Mouse (Mus musculus) ovary, postnatal 14 days (tissue): ENCODE data around the gene Ggt1.

Source experiments
- DNase-seq: peaks from one replicate; pipeline ENCODE4 v3.0.0; 2022; ENCODE audit warnings: low spot score

Ggt1 gene

GRCm38 (mm10) chr10:75573965-75574364 lies 12.6 kb downstream of the Ggt1 start:
- DNase-seq = no peak

- DNase-seq = no peak
These were observed 17.7 kb downstream of the Ggt1 start for GRCm38 (mm10) chr10:75579129-75579528.

GRCm38 (mm10) chr10:75585876-75586552 lies 24.6 kb downstream of the Ggt1 start:
- peak; percentile 90 for DNase-seq

GRCm38 (mm10) chr10:75586553-75586879 lies 25.1 kb downstream of the Ggt1 start:
- DNase-seq = no peak

GRCm38 (mm10) chr10:75587781-75588180 lies 26.4 kb downstream of the Ggt1 start:
- DNase-seq = no peak

GRCm38 (mm10) chr10:75588336-75588735 lies 26.9 kb downstream of the Ggt1 start:
- peak; percentile 31 for DNase-seq

- peak; percentile 54 for DNase-seq
These were observed 27.7 kb downstream of the Ggt1 start, which contains the start of gene Ggt5 for GRCm38 (mm10) chr10:75589129-75589528. Gene Ggt5, plus strand, starts transcription at chr10:75589340.

GRCm38 (mm10) chr10:75589651-75590050 lies 28.2 kb downstream of the Ggt1 start:
- DNase-seq = no peak

GRCm38 (mm10) chr10:75591211-75591894 lies 29.9 kb downstream of the Ggt1 start:
- DNase-seq = no peak

- no peak for DNase-seq
These were observed 31.2 kb downstream of the Ggt1 start for GRCm38 (mm10) chr10:75592585-75592984.

GRCm38 (mm10) chr10:75595981-75596380 lies 34.6 kb downstream of the Ggt1 start:
- DNase-seq = peak; percentile 68

GRCm38 (mm10) chr10:75600189-75600730 lies 38.9 kb downstream of the Ggt1 start:
- no peak for DNase-seq

- no peak for DNase-seq
These were observed 43.9 kb downstream of the Ggt1 start for GRCm38 (mm10) chr10:75605162-75605846.

GRCm38 (mm10) chr10:75607253-75607652 lies 45.8 kb downstream of the Ggt1 start:
- DNase-seq = no peak

GRCm38 (mm10) chr10:75608975-75609374 lies 47.6 kb downstream of the Ggt1 start:
- no peak for DNase-seq

GRCm38 (mm10) chr10:75610486-75610885 lies 49.1 kb downstream of the Ggt1 start:
- DNase-seq = no peak

- DNase-seq = no peak
These were observed 54.6 kb downstream of the Ggt1 start for GRCm38 (mm10) chr10:75616044-75616443.

- no peak for DNase-seq
These were observed 59.4 kb downstream of the Ggt1 start for GRCm38 (mm10) chr10:75620818-75621217.

- DNase-seq = no peak
These were observed 64.5 kb downstream of the Ggt1 start for GRCm38 (mm10) chr10:75625920-75626319.

- DNase-seq = no peak
These were observed 65.6 kb downstream of the Ggt1 start for GRCm38 (mm10) chr10:75626991-75627390.

- peak; percentile 52 for DNase-seq
These were observed 66.1 kb downstream of the Ggt1 start for GRCm38 (mm10) chr10:75627490-75627889.

GRCm38 (mm10) chr10:75632633-75633032 lies 71.2 kb downstream of the Ggt1 start:
- DNase-seq = no peak

GRCm38 (mm10) chr10:75633048-75633447 lies 71.6 kb downstream of the Ggt1 start:
- DNase-seq = no peak
